Mouse (Mus musculus): ENCODE measurements at regions not wholly inside any gene's neighbourhood (a gene's known extent, or its start where the extent isn't known, plus 50 kb on each side); places are given as distances from the start of the nearest gene placed in this dataset.

- no peak for TF ChIP-seq CTCF (IDR thresholded peaks at IDR 0.05)
- TF ChIP-seq EP300 (IDR thresholded peaks at IDR 0.05; ENCODE audit: insufficient read depth, low read depth, low read length): no peak
Observed at GRCm38 (mm10) chr17:51899376-51899775, 66.3 kb upstream of the Satb1 start.
